Comparison of ENCODE assay signal across 8 mouse cellular contexts in genomic region chr1:161286726-161287310, GRCm38 (mm10). TPM values are rescaled to one million over a fixed set of nuclear protein-coding genes. Genes with fewer than 3 reads are reported as not detected.
DNase-seq lines count a peak whose midpoint lies in the region; ATAC-seq and TF ChIP-seq lines count a peak whose summit lies in the region.

No protein-coding gene starts in this region.

- no peak for TF ChIP-seq CTCF in thymus, adult 2 months (IDR thresholded peaks at IDR 0.05; ENCODE audit: borderline replicate concordance, control insufficient read depth, extremely low read depth, insufficient read depth, low read length, poor library complexity)

- H3K27me3 ChIP-seq in forebrain, embryonic 10.5 days (ENCODE audit: poor library complexity, severe bottlenecking): no peaks in the 10 kb centered on the region
- 0 out of 2 replicates have a peak, but pooled peaks cover 2% of the 10 kb centered on the region for H3K27me3 ChIP-seq in liver, embryonic 13.5 days
- H3K27me3 ChIP-seq in neural tube, embryonic 12.5 days (replicated peaks): no peaks in the 10 kb centered on the region
- H3K27me3 ChIP-seq in thymus, adult 2 months (ENCODE audit: control insufficient read depth, insufficient read depth, low read length): no peaks in the 10 kb centered on the region

- peak; percentile 84 for DNase-seq in ES-CJ7 (ENCODE audit: low read depth, low spot score)
- DNase-seq in brain, embryonic 18.5 days (ENCODE audit: low read depth, low spot score): peak; percentile 16
- peak; percentile 54 for DNase-seq in forebrain, embryonic 10.5 days (ENCODE audit: extremely low spot score, low spot score)
- DNase-seq in heart, postnatal 14 days: peak; percentile 41 to 71
- peak; percentile 72 to 82 for DNase-seq in kidney, postnatal 36 days
- peak; percentile 49 for DNase-seq in liver, embryonic 13.5 days
- DNase-seq in thymus, adult 2 months: peak; percentile 72

- ATAC-seq in liver, embryonic 13.5 days (ENCODE audit: low read depth): peak; percentile 69; the same call in 1 of the 2 replicates
- peak; percentile 61; the same call in 1 of the 2 replicates for ATAC-seq in neural tube, embryonic 12.5 days (ENCODE audit: low FRiP score, low read depth)

- no peak for TF ChIP-seq POLR2A in thymus, adult 2 months (IDR thresholded peaks at IDR 0.05; ENCODE audit: control insufficient read depth, extremely low read depth, insufficient read depth, low read length, poor library complexity)

- 29% methylated on average over 11 of the region's 11 CpGs for WGBS in forebrain, embryonic 10.5 days
- WGBS in liver, embryonic 13.5 days (ENCODE audit: insufficient replicate concordance): 24% methylated on average over 11 of the region's 11 CpGs
- 32% methylated on average over 11 of the region's 11 CpGs for WGBS in neural tube, embryonic 12.5 days
- WGBS in thymus, adult 2 months: 24% methylated on average over 11 of the region's 11 CpGs

- H3K9me3 ChIP-seq in forebrain, embryonic 10.5 days: peaks cover 4% of the 10 kb centered on the region; the same call in 1 of the 2 replicates
- H3K9me3 ChIP-seq in liver, embryonic 13.5 days (replicated peaks): no peaks in the 10 kb centered on the region
- no peaks in the 10 kb centered on the region for H3K9me3 ChIP-seq in neural tube, embryonic 12.5 days

- no peaks in the 10 kb centered on the region for H3K36me3 ChIP-seq in forebrain, embryonic 10.5 days (replicated peaks)
- no peaks in the 10 kb centered on the region for H3K36me3 ChIP-seq in liver, embryonic 13.5 days
- no peaks in the 10 kb centered on the region for H3K36me3 ChIP-seq in neural tube, embryonic 12.5 days
- H3K36me3 ChIP-seq in thymus, adult 2 months (ENCODE audit: control insufficient read depth, insufficient read depth, low read length): no peaks in the 10 kb centered on the region

- no peak overlapping the region for H3K27ac ChIP-seq in forebrain, embryonic 10.5 days
- H3K27ac ChIP-seq in liver, embryonic 13.5 days: no peak overlapping the region
- no peak overlapping the region for H3K27ac ChIP-seq in neural tube, embryonic 12.5 days
- no peak overlapping the region for H3K27ac ChIP-seq in thymus, adult 2 months (ENCODE audit: control insufficient read depth, insufficient read depth, low read length)

- H3K4me1 ChIP-seq in forebrain, embryonic 10.5 days: no peaks in the 10 kb centered on the region
- no peaks in the 10 kb centered on the region; the same call in 1 of the 2 replicates for H3K4me1 ChIP-seq in liver, embryonic 13.5 days (replicated peaks)
- no peaks in the 10 kb centered on the region for H3K4me1 ChIP-seq in neural tube, embryonic 12.5 days
- no peaks in the 10 kb centered on the region for H3K4me1 ChIP-seq in thymus, adult 2 months (replicated peaks; ENCODE audit: control insufficient read depth, insufficient read depth, low read length)

- no peak overlapping the region for H3K9ac ChIP-seq in liver, embryonic 13.5 days
- H3K9ac ChIP-seq in neural tube, embryonic 12.5 days: no peak overlapping the region

- H3K4me3 ChIP-seq in forebrain, embryonic 10.5 days: no peak overlapping the region
- H3K4me3 ChIP-seq in liver, embryonic 13.5 days (replicated peaks): no peak overlapping the region
- no peak overlapping the region for H3K4me3 ChIP-seq in neural tube, embryonic 12.5 days
- H3K4me3 ChIP-seq in thymus, adult 2 months (ENCODE audit: control insufficient read depth, insufficient read depth, low read length): no peak overlapping the region

- no peak overlapping the region for H3K4me2 ChIP-seq in liver, embryonic 13.5 days
- no peak overlapping the region for H3K4me2 ChIP-seq in neural tube, embryonic 12.5 days (replicated peaks)

- intact Hi-C loops in heart, postnatal 14 days (cut with DNase I): loop anchor here (1.0 to 5.0 kb wide), 2 partner anchors 73 to 90 kb away; no protein-coding TSS in a partner anchor

RNA-seq across cellular contexts. Expression of gene Prdx6, which starts 35.8 kb away (rescaled TPM):
- polyA plus RNA-seq in forebrain, embryonic 10.5 days (2016; fragmentation: Nextera tagmentation; extraction: Ambion mirVana): 663 and 680 TPM in 2 replicates
- total RNA-seq in heart, postnatal 14 days (2021): 100 to 1,000 TPM; 208 to 228 TPM
- 457 and 472 TPM in 2 replicates for polyA plus RNA-seq in liver, embryonic 13.5 days (2015; fragmentation: Nextera tagmentation; extraction: Ambion mirVana)
- polyA plus RNA-seq in neural tube, embryonic 12.5 days (2016; fragmentation: Nextera tagmentation; extraction: Ambion mirVana): 301 and 314 TPM in 2 replicates
- 63.8 and 80.0 TPM in 2 replicates for polyA plus RNA-seq in thymus, adult 2 months (2012; rRNA removed)

Comparison
In these comparisons a context has a peak if more than half of its experiments do, and no peak if none do; other contexts are left out.
1. DNase-seq: peak in every context shown above with its lines; median percentile 84 in ES-CJ7; 77 in kidney, postnatal 36 days; 72 in thymus, adult 2 months; 56 in heart, postnatal 14 days; 54 in forebrain, embryonic 10.5 days; 49 in liver, embryonic 13.5 days; 16 in brain, embryonic 18.5 days.